Mouse (Mus musculus): ENCODE measurements around the gene Ormdl2.
"Not testable (repeated sequence)": the region's sequence is repeated elsewhere in the genome, so short reads cannot be mapped to it uniquely, and the experiment has no call there.

Ormdl2 gene

DNA sequence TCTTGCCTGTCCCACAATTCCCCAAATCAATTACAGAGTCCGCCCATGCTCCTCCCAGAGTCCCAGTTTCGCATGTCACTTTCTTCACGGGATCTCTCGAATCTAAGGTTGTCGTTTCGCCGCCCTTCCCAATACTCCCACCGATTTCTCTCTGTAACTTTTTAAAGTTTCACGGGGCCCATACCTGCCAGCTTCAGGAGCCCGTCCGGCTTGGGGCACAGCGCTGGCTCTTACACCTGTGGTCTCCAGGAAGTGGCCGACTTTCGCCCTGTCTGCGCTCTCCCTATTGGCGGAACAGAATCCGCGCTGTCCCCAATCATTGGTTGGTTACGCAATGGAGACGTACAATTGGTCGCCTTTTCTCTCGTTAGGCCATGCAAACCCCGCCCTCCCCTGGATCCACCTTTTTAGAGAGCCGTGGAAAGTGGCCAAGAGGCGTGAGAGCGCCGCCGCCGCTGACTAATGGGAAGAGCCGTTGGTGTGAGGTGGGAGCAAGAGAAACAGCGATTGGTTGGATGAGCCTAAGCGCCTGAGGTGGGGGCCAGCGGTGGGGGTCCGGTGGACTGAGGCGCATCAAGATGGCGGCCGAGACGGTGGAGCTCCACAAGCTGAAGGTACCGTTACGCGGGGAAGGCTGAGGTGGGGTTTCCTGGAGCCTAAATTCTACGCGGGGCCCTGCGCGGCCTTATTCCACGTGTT, at the start of gene Ormdl2:
Gene Ormdl2 (minus strand): TSS at position 288 of the 699 bp plus-strand sequence.
- DNase-seq (ENCODE audit: low spot score) = peak; percentile 97

DNA sequence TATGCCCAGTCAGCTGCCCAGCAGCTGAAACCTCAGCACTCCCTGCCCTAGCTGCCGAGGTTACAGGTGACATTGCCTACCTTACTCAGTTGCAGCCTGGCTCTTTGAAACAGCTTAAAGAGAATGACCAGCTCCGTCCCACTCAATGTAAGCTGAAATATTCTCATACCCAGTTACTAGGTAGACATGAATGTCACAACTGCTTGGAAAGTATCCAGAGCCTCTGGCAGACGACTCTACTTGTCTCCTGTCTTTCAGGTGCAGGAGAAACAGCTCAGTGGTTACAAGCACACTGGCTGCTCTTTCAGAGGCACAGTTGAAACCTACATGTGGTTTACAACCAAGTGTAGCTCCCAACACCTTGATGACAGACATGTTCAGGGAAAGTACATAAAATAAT, 48.9 kb upstream of the Ormdl2 start:
- DNase-seq (ENCODE audit: low spot score) = no peak

DNA sequence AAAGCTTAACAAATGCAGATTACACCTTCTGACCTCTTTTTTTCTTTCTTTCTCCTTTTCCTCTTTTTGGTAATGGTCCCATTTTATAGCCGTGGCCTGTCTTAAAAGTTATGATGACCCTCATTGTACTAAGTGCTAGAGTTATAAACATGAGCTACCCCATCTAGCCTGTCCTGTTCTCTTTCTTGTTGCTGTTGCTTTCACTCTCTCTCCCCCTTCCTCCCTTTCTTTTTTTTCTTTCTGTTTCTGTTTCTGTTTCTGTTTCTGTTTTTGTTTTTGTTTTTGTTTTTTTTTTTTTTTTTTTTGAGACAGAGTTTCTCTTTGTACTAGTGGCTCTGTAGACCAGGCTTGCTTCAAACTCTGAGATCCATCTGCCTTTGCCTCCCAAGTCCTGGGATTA, 45.1 kb upstream of the Ormdl2 start:
- DNase-seq (ENCODE audit: low spot score) = no peak

DNA sequence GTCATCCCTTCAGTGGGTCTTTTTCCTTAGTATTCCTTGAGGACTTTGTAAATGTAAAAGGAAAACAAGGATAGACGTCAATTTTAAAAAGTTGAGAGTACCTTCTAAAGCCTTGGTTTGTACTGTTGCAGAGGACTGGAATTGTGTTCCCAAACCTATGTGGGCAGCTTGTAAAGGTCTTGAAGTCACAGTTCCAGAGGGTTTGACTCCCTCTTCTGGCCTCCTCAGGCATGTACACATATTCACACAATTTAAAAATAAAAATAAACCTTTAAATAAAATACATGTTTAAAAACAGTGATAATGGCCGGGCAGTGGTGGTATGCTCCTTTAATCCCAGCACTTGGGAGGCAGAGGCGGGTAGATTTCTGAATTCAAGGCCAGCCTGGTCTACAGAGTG, 44.6 kb upstream of the Ormdl2 start:
- DNase-seq (ENCODE audit: low spot score) = no peak

DNA sequence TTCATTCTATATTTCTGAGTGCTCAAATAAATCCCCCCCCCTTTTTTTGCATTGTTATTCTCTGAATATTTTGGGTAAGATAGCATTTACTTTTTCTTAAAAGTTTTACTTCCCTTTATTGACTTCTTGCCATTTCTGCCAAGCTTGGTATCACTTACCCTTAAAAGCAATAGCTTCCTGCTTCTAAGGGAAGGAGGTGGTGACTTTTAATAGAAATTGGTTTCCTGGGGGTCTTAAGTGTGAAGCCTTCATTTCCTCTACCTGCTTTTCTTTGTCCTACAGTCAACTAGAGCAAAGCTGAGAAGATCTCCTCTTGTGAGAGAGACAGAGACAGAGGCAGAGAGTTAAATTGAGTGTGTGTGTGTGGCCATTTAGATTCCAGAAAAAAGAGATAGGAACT, 39.7 kb upstream of the Ormdl2 start:
- DNase-seq (ENCODE audit: low spot score) = no peak

DNA sequence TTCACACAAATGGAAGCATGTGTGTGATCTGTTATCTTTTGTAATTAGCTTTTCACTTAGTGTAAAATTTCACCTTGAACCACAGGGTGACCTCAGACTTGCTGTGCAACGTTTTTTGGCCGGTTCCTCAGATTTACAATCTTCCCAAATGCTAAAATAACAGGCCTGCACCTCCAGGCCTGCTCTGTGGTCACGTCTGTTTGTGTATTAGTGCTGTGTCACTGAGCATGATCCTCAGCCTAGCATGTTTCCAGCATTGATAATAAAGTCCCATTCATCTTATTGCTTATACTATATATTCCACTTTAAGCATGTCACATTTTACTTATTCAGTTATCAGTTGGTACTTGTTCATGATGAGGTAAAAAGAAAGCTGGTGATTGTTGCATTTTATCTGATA, 28.9 kb upstream of the Ormdl2 start:
- DNase-seq (ENCODE audit: low spot score) = no peak

DNA sequence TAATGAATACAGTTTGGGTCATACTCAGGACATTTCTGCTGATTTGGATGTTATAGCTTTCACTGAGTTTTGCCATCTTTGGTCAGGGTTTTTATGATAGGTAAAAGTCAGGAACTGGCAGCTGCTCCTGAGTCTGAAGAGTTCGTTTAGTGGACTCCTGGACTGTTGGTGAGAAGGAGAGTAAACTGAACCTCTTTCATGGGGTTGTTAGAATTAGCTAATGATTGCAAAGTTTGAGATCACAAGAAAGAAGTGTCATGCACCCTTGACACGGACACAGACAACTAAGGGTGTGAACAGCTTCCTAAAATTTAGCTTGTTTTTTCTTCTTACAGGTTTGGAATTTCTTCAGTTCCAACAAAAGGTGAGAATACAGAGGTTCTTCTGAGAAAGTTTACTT, 27.0 kb upstream of the Ormdl2 start:
- no peak for DNase-seq (ENCODE audit: low spot score)

DNA sequence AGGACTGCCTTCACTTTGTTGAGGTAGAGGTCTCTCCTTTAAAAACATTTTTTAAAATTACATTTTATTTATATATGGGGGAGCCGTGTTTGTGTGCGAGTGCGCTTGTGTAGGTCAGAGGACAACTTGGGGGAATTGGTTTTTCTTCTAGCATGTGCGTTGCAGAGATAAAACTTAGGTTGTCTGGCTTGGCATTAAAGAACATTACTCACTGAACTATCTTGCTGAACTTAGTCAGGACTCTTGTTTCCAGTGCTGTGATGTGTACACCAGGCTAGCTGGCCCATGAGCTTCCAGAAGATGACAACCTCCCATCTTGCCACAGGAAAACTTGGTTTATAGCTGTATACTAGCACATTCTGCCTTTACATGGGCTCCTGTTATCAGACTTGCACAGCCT, 25.2 kb upstream of the Ormdl2 start:
- DNase-seq (ENCODE audit: low spot score) = no peak

DNA sequence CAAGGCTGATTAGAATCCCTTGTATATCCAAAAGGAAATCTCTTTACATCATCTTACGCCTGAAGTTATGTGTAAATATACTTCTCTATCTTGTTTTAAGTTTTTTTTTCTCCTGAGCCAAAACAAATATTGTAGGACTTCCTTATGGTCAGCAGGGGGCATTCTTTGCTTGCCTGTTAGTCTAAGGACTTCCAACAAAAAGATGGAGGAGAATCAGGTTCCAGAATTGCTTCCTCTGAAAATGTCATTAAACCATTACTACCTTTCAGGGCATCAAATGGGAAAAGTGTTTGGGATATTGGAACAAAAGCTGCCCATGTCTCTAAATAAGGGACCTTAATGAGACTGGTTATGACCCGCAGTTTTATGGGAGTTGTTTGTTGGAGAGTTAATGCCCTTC, 24.1 kb upstream of the Ormdl2 start:
- DNase-seq (ENCODE audit: low spot score) = no peak

DNA sequence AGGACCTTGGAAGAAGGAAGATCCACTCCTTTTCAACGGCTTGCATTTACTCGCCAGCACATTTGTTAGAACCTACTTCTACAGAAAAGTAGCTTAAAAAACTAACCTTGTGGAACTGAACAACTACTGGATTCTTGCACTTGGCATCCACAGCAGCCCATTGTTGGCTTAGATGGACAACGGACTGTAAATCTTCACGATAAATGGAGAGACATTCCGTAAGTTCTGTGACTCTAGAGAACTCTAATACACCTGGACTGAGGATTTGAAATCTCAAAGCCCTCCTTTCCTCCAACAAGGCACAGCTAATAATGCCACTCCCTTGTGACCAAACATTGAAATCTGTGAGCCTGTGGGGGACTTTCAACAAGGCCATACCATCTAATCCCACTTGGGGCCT, 21.8 kb upstream of the Ormdl2 start:
- DNase-seq (ENCODE audit: low spot score) = no peak

DNA sequence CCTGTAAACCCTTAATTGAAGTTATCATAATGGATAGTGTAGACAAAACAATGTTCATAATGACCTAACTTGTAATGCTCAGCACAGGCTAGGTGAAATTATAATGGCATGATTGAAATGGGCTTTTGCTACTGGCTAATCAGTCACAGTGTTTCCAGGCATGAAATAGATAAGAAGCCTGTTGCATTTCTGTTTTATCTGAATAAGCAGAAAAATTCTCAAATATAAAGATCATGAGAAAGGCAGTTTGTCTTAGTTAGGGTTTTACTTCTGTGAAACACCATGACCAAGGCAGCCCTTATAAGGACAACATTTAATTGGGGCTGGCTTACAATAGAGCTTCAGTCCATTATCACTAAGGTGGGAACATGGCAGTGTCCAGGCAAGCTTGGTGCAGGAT, 19.2 kb upstream of the Ormdl2 start:
- DNase-seq (ENCODE audit: low spot score) = no peak

DNA sequence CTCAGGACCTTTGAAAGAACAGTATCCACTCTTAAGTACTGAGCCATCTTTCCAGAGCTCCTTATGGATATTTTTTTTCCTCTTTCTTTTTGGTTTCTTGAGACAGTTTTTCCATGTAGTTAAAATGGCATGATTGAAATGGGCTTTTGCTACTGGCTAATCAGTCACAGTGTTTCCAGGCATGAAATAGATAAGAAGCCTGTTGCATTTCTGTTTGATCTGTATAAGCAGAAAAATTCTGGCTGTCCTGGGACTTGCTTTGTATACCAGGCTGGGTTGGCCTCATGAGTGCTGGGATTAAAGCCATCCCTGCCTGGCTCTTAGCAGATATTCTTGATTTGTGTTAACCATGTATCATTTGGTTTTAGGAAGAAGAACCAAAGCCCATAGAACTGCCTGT, 18.0 kb upstream of the Ormdl2 start:
- DNase-seq (ENCODE audit: low spot score) = no peak

DNA sequence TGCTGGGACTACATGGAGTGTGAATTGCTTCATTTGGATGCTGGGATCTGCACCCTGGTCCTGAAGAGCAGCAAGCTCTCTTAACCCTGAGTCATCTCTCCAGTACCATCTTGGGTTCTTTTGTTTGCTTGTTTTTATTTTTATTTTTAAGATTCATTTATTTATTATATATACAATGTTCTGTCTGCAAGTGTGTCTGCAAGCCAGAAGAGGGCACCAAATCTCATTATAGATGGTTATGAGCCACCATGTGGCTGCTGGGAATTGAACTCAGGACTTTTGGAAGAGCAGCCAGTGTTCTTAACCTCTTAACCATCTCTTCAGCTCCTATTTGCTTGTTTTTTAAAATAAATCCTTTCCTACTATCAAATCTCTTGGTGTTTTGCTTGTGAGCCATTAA, 16.0 kb upstream of the Ormdl2 start:
- DNase-seq (ENCODE audit: low spot score) = no peak

DNA sequence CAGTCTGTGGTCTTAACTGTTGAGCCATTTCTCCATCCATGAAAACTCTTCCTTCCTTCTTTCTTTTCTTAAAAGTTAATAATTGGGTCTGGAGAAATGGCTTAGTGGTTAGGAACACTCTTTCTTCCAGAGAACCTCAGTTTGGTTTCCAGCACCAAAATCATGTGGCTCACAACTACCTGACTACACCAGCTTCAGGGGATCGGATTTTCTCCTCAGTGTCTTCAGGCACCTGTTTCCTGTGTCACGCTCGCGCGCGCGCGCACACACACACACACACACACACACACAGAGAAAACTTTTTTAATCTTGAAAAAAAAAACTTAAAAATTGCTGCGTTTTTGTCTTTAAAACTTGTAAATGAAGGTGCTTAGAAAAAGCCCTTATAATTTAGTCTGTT, 2.4 kb upstream of the Ormdl2 start:
- no peak for DNase-seq (ENCODE audit: low spot score)

DNA sequence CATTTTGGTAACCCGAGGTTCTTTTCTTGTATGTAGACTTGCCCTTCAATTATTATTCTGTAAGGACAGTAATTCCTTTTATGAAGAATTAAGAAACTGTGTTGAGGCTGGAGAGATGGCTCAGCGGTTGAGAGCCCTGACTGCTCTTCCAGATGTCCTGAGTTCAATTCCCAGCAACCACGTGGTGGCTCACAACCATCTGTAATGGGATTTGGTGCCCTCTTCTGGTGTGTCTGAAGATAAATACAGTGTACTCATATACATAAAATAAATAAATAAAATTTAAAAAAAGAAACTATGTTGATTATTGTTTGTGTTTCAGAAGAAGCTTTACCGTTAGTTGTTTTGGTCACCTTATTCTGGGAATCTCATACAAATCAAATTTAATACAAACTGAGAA, 1.6 kb upstream of the Ormdl2 start:
- DNase-seq (ENCODE audit: low spot score) = not testable (repeated sequence)

DNA sequence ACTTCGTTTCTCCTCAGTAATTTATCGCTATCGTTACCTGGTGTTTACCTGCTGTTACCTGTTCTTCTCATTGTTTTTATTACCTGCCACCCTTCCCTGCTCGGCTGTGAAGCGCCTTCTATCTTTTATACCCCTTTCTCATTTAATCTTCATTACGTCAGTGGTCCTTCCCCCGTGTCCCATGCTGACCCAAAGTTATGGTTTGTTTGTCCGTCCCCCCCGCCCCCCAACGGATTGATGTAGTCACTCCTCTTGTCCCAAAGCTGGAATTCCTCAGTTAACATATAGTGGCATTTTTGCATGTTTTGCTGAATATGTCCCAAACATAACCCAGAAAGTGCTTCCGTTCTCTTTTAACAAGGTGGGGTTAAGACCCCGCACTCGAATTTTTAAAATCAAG, 690 bp upstream of the Ormdl2 start:
- no peak for DNase-seq (ENCODE audit: low spot score)

DNA sequence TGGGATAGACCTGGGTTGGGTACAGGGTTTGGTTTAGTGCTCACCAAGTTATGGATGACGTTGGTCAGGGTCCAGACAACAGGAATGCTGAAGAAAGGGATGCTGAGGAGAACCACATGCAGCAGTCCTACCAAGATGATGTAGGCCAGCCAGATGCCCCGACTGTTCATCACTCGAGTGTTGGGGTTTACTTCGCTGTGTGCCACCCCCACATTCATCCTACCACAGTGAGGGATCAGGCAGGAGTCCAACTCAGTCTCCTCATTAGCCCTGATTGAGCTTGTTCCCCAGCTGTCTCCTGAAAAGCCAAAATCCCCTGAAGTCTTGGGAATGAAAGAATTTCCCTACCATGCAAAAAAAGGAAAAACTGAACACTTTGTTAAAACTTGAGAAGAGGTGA, 1.2 kb downstream of the Ormdl2 start:
- DNase-seq (ENCODE audit: low spot score) = no peak

DNA sequence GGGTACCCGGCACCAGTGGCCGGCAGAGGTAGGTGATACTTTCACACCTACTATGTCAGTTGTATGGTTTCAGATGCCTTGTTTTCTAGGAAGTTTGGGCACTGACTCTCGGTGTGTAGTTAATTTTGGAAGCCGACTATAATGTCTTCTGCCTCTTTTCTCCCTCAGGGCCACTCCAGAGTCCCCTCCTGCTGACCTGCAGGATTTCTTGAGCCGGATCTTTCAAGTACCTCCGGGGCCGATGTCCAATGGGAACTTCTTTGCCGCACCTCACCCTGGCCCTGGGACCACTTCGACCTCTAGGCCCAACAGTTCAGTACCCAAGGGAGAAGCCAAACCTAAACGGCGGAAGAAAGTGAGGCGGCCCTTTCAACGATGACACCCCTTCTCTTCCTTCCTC, 4.4 kb downstream of the Ormdl2 start, which contains the start of gene Sarnp:
Gene Sarnp (plus strand): TSS at position 301 of the 400 bp plus-strand sequence.
- DNase-seq (ENCODE audit: low spot score) = no peak

DNA sequence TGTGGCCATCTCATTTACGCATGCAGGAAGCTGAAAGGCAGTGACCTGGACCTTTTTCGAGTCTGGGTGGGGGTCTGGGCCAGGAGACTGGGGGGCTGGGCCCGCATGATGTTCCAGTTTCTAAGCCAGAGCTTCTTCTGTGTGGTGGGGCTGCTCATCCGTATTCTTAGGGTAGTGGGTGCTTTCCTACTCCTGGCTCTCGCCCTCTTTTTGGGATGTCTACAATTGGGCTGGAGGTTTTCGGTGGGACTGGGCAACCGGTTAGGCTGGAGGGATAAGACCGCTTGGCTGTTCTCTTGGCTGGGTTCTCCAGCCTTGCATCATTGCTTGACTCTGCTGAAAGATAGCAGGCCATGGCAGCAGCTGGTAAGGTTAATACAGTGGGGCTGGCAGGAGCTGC, 14.4 kb downstream of the Ormdl2 start:
- DNase-seq (ENCODE audit: low spot score) = no peak

DNA sequence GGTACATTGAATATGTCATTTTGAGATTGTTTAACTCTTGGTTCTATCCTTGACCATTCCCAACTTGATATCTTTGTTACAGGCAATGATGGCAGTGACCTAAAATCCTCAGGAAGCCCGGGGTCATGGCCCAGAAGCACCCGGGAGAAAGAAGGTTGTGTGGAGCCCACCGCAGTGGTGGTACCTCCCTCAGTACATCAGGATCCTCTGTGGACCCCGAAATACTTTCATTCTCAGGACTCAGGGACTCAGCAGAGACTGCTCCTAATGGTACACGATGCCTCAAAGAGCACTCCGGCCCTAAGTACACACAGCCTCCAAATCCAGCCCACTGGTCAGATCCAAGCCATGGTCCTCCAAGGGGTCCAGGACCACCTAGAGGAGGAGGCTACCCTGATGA, 15.4 kb downstream of the Ormdl2 start:
- DNase-seq (ENCODE audit: low spot score) = no peak

DNA sequence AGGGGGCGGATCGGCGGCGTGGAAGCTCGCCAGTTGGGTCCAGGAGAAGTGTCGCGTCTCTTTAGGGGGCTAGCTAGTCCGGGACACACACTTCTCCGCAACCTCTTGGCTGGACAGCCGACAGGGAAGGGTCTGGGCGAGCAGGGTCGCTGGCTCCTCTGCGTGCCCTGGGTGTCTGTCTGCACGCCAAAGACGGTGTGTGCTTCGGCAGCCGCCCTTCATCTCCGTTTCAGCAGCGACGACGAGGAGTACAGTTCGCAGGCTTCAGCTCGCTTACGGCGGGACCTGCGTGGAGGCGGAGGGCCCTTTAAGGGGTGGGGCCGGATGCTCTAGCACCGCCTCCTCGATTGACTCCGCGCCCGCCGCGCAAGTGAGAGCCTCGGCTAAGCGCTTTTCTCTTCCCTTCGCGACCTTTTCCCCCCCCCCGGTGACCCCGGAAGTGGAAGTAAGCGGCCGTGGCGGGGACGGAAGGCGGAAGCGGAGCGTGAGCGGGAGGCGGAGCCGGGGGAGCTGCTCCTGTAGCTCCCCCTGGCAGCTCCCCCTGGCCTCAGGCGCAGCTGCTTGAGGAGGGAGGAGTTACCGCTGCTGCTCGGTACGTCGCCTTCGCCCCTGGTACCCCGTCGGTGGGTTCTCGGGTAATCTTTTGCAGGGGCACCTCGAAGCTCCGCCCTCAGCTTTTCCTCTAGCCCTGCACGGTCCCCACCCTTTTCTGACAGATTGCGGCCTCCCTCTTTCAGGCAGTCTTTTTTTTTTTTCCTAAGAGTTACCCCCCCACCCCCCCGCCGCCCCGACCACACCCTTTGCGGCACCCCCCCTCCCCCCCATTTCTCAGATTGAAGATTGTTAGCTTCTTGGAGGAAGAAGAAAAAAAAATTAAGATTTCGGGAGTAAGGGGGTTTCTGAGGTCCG, 16.1 kb downstream of the Ormdl2 start:
- DNase-seq (ENCODE audit: low spot score) = peak; percentile 90

DNA sequence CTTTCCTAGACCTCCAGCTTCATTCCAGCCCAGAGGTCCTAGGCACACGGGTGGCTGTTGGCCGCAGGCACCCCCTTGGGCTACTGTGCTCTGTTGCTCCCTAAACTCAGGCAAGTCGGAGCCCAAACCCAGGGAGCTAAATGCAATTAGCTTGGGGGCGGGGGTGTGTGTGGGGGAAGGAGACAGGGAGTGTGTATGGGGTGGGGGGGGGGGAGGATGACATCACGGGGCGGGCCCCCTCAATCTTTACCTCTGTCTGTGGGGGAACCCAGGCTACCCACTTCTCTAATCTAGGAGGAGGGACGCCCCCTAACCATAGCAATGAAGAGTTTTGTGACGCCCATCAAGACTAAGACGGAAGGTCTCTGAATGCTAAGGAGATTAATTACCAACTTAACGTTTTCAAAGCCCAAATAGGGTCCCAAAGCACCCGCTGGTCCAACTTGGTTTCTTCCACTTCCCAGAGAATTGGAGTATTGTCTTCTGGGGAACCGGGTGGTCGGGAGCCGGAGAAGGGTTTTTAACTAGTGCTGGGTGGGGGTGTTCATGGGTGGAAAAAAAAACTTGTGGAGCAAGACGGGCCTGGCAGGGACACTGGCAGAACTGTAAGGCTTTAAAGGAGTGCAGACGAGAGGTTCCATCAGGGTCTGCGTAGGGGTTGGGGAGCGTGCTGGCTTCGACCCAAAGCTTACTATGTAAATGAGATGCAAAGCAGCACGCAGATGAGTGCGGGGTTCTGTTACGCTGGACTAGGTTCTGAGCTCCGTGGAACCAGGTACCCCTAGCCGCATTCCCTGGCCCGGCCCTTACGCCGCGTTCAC, 17.0 kb downstream of the Ormdl2 start, which contains the start of gene Tmem198b:
Gene Tmem198b (minus strand): TSS at position 100 of the 821 bp plus-strand sequence.
- DNase-seq (ENCODE audit: low spot score) = peak; percentile 28

Data from spleen, adult 12 weeks (tissue).